Mouse (Mus musculus) mature B cell (primary cell): Measurements from ENCODE around the gene Hsd17b1.

ENCODE experiments used
- in situ Hi-C: fragments of 300-500 bp; cut with MboI; formaldehyde crosslinking; loops from 2 replicates; pipeline ENCODE4 v1.14.3; 2019

Hsd17b1 gene

DNA sequence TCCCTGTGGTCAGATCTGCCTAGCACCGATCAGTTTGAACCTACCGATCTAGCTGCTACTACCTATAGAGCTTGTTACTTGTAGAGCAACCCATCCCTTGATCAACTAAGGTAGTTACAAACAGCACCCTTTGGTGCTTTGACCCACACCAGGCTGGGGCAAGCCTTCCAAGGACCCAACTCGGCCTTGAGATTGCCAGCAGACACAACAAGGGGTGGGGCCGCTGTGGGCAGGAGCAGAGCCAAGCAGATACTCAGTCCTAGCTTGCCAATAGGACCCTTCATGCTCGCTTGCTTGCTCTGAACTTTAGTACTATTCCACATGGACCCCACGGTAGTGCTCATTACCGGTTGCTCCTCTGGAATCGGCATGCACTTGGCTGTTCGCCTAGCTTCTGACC, at the start of gene Hsd17b1:
Gene Hsd17b1, plus strand, starts transcription at position 291 of the 400 bp plus-strand sequence.
- in situ Hi-C loops, result no loop called here

DNA sequence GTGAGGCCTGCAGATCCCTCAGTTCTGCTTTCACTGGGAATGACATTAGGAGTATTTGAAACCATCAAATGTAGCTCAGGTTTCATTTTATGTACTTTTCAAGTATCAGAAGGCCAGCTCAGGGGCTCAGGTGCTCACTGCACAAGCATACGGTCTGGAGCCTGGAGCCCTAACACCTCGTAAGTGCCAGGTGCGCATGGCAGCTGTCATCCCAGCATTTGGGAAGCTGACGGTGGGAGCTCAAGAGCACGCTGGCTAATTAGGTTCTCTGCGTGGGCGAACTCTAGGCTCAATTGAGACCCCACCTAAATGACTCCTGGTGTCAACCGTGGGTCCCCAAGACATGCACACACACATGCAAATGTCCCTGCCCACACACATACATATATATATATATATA, 48.9 kb upstream of the Hsd17b1 start:
- in situ Hi-C loops, result no loop called here

DNA sequence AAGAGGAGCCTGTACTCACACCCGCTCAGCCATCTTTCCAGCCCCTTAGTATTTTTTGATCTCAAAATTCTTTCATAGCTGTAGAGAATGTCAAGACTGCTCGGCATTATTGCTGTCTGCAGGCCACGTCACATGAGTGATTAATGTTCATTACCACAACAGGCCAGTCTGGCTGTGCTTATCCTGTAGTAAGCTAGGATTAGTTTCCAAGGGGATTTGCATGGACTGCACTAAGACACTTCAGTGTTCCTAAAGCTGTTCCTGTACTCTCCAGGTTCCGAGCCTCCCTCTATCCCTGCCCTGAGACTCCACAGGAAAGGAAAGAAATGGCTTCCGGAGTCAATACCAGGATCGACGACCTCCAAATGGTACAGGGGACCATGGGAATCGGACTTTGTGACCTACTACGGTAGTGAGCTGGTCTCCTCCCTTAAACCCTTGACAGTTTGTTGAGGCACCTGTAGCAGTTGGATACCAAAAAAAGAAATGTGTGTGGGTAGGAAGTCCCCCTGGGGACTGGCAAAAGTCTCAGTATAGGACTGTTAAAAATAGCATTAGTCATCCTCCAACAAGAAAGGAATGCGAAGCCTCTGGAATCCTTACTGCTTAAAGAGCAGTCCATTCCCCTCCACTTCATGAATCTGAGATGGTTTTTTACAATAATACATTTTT, 47.9 kb upstream of the Hsd17b1 start:
- in situ Hi-C loops, result no loop called here

DNA sequence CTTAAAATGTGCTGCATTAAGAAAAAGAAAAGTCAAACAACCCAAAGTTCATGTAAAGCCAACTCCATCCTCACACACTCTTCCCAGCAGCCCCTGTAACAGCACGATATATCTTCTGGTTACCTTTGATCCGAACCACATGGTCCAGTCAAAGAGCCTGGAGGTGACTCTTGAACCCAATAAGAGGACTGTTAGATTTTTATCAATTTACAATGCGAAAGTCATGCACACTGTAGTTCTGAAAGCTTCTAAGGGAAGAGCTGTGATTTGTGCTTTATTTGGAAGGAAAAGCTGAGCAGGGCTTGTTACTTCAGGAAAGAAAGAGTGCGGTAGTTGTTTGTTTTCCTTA, 47.4 kb upstream of the Hsd17b1 start:
- in situ Hi-C loops, result no loop called here

DNA sequence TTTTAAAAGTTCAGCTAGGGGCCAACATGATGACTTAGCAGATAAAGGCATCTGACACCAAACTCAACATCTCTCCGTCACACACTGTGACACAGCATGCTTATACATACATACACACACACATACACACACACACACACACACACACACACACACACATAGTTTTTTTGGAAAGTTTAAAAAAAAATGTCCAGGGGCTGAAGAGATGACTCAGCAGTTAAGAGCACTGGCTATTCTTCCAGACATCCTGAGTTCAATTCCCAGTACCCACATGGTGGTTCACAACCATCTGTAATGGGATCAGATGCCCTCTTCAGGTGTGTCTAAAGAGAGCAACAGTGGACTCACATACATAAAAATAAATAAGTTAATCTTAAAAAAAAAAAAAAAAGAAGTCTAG, 46.7 kb upstream of the Hsd17b1 start:
- in situ Hi-C loops, result no loop called here

DNA sequence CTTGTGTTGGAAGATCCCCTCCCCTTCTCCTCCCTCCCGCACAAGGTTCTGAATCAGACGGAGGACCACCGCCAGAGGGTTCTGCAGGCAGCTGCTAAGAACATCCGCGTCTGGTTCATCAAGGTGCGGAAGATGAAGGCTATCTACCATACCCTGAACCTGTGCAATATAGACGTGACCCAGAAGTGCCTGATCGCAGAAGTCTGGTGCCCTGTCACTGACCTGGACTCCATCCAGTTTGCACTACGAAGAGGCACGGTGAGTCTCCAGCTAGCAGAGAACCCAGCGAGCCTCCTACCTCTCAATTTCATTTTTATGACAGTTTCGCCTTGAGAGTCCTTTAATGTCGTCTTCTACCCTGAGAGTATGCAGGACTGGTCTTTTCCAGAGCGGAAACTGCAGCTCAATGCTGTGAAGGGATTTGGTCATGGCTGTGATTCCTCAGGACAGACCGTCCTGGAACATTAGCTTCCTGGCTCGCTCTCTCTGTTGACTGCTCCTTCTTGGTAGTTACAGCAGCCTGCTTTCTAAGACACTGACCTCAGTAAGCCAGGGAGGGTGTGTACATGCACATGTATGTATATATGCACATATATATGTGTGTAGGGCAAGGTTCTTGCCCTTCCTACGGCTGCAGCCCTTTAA, 44.2 kb upstream of the Hsd17b1 start:
- in situ Hi-C loops, result no loop called here

DNA sequence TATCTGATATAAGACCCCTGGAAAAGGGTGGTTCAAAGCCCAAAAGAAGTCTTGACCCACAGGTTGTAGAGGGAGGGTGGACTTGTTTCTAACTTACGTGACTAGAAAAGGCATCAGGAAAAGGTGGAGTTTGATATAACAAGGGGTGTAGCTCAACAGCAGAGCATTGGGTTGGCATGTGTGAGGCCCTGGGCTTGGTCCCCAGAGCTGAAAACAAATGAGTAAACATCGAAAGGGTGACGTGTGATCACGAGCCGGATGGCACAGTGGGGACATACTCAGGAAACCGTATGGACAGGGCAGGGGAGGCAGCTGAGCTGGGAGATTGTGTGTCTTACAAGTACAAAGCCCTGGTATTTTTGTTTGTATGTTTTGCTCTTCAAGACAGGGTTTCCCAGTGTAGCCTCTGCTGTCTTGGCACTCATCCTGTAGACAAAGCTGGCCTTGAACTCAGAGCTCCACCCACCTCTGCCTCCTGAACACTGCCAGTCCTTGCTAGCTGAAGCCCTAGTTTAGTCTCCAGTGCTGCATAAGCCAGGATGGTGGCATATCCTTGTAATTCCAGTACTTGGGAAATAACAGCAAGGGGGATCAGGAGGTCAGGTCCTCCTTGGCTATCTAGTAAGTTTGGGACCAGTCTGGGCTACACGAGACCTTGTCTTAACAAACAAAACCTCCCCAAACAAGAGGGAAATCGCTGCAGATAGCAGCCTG, 43.4 kb upstream of the Hsd17b1 start:
- in situ Hi-C loops, result no loop called here

DNA sequence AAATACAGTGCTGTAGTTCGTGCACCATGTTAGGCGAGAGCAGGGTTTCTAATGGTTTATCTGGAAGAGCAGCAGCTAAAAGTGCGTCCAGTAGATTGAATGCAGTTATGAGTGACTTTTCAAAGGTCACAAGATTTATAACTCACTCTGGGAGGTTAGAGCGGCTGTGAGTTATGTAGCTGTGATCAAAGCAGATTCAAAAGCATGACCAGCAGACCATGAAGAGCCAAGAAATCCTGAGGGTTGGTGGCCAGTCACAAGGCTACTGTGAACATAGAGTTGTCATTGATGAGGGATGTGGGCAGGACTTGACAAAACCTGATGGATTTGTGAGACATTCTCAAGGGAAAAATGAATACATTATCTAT, 42.9 kb upstream of the Hsd17b1 start:
- in situ Hi-C loops, result no loop called here

DNA sequence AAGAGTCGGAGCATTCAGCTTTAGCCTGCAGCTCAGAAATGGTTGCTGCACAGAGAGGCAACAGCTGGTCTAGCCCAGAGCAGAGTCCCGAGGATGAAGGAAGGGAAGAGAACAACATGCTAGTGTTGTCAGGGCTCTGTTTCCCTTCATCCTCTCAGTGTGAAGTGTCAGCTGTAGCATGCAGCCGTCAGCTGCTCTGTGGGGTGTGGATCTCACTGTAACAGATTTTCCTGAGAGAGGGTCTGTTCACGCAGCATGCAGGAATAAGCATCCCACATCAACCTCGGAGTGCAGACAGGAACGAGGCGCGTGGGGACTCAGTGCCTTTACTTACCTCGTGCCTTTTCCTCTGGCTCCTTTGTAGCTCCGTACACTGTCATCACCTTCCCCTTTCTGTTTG, 40.4 kb upstream of the Hsd17b1 start:
- in situ Hi-C loops, result no loop called here

DNA sequence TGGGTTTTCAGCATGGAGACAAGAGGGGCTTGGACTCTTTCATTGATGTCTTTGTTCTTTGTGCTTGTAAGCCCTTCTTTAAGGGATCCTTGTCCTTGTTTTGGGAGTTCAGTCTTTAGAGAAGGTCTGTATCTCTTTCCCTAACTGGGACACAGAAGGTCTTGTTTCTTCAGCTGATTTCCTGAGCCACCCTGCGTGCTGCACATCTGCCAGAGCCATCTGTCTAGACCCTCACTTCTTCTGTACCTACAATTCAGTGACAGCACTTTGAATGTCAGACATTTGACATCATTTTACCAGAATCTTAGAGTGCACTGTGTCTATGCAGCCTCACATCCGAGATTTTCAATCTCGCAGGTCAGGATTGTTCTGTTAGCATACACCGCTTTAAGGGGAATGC, 32.4 kb upstream of the Hsd17b1 start:
- in situ Hi-C loops, result no loop called here

DNA sequence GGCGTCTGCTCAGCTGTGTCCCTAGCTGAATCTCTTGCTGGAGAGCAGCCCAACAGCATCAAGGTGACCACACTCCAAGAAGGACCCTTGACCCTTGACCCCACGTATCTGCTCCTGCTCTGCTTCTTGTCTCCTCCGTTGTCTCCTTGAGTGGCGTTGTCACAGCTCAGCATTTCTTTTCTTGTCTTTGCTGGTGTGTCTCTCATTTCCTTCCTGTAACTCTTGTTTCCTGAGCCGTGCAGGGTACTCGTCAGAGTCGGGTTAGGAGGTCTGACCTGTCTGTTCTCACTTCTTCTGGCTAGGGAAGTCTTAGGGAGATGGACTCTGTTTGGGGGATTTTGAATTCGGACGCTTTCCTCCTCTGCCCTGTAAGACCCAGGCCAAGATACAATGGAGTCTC, 31.8 kb upstream of the Hsd17b1 start:
- in situ Hi-C loops, result no loop called here

DNA sequence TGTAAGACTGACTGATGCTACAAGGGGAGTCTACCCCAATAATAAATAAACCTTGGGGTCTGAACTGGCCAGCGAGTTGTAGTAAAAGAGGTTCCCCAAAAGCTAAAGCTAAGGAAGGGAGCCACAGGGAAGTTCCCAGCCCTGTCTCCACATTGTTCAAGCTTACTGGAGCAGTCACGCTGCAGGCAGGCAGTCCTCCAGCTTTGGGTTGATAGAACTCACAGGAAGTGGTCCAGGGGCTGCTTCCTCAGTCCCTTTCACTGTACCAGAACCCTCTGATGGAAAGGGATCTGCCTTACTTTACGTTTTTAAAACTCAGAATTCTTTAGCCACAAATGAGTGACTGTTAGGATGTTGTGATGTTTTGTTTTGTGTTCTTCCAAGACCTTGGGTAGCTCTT, 30.7 kb upstream of the Hsd17b1 start:
- in situ Hi-C loops, result no loop called here

DNA sequence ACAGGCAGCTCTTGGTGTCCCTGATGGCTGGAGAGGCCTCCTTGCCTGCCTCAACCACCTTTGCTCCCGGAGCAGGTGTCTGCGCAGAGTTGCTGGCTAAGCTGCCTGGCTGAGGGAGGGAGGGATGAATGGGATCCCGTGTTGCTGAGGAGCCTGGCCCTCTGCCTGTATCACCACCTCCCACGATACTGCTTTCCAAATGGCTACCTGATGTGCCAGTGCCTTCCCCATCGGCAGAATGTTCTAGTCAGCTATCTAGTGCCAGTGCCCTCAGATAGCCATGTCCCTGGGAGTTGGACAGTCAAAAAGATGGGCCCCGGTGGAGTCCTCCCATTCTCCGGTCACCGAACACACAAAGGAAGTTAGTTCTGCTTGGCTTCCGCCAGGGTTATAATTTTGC, 27.9 kb upstream of the Hsd17b1 start:
- in situ Hi-C loops, result no loop called here

DNA sequence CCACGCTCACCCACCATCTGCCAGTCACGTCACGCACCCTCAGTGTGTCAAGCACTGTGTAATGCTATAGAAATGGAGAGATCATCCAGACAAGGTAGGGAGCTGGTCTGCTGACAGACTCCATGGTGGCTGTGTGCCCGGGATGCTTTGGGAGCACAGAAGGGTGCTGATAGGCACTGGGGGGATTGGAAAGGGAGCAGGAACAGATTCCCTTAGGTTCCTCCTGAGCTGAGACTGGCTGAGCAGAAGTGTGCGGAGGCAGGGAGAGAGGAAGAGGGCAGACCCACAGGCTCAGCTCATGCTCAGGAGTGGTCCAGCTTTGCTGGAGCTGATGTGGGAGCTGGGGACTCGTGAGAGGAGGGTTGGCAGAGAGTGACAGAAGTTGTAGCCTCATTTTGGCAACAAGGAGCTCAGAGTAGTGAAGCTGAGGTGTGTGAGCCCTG, 27.1 kb upstream of the Hsd17b1 start:
- in situ Hi-C loops, result no loop called here

DNA sequence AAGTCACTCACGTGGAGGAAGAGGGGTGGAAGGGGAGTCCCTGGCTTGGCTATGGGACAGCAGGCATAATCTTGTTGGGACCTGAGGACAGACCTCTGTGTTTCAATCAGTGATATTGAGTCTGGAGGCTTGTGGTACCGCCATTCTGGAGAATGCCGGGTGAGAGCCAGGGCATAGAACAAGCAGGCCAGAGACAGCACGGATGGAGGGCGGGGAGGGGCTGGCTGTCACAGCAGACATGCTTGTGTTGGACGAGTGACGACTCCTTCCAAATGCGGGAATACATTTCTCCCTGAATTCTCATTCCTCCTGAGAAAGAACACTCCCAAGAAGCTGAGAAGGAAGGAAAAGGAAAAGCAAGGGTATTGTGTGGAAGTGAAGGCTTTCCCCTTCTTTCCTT, 26.6 kb upstream of the Hsd17b1 start:
- in situ Hi-C loops, result no loop called here

DNA sequence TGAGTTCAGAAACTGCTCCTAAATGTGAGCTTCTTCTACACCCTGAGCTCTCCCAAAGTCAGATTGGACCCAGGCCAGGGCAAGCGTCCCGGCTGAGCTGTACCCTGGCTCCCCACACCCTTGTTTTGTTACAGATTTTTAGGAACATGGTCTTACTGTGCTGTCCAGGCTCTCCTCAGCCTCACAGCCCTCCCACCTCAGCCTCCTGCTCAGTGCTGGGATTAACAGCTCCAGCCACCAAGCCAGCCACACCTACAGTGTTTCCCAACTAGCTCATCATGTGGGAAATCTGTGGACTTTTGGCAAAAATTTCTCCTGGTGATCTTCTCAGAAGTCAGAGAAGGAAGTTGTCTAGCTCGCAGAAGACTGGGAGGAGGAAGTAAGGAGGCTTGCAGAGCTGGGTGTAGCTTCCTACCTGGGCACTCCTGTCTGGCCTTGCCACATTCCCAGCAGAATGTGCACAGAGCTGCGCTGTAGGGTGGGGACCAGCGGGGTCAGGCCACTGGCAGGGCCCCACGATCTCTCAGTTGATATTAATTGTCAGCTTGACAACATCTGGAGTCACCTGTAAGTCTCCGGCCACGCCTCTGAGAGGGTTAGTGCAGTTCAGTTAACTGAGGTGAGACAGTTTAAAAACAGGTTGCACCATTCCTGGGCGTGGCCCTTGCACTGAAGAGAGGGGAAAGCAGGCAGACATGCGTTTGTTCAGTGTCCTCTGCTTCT, 25.3 kb upstream of the Hsd17b1 start:
- in situ Hi-C loops, result no loop called here

DNA sequence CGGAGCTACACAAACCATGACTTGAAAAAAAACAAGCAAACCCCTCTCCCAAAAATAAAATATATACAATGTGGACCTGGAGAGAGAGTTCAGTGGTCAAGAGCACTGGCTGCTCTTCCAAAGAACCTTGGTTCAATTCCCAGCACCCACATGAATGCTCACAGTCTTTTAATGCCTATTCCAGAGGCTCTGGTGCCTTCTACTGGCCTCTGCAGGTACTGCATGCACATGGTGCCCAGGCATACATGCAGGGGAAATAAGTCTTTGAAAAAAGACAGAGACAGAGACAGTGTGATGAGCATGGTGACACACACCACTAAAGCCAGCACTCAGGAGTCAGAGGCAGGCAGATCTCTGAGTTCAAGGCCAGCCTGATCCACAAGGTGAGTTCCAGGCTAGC, 24.2 kb upstream of the Hsd17b1 start:
- in situ Hi-C loops, result no loop called here

DNA sequence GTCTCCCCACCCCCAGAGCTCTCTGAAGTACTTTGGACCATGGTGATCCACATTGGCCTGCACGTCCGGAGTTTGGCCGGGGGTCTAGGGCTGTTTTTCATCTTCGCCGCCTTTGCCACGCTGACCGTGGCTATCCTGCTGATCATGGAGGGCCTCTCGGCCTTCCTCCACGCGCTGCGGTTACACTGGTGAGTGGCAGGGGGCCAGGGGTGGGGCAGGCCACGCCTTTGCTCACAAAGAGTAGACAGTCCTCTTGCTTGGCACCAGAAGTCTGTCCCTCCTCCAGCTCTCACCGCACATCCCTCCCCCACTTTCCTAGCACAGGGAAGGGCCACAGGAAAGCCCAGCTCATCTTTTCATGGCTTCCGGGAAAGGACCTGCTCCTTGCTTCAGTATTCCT, 22.8 kb upstream of the Hsd17b1 start:
- in situ Hi-C loops, result no loop called here

DNA sequence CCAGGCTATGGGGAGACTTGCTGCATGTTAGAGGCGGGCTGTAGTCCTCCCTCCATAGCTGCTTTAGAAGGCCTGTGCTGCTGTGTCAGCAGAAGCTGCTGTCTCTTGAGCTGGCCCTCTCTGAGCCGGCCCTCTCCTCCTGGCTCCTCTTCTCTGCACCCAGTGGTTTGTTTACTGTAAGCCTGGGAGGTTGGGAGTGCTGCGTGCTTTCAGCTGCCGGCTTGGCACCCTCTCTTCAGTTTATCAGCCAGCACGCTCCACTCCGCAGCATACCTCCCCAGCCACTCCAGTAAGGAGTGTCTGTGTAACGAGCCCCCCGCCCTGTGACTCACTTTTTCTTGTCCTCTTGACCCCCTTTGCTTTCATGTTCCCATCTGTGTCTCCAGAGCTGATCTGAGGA, 21.3 kb upstream of the Hsd17b1 start:
- in situ Hi-C loops, result no loop called here

DNA sequence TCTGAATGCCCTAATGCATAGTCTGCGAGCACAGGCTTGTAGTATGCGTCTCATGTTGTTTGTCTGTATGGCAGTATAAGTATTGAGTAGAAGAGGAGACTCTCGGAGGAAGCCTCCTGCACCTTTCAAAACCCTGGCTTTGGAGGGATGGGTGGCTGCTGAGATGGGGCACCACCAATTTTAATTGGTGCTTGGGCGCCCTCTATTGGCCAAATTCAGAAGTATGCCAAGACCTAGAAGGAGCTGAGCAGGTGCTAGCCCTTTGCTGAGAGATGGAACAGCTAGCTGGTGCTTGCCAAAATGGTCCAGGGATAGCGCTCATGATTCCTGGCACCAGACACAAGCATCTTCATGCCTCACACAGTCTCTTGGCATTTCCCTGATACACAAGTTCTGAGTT, 20.4 kb upstream of the Hsd17b1 start:
- in situ Hi-C loops, result no loop called here

DNA sequence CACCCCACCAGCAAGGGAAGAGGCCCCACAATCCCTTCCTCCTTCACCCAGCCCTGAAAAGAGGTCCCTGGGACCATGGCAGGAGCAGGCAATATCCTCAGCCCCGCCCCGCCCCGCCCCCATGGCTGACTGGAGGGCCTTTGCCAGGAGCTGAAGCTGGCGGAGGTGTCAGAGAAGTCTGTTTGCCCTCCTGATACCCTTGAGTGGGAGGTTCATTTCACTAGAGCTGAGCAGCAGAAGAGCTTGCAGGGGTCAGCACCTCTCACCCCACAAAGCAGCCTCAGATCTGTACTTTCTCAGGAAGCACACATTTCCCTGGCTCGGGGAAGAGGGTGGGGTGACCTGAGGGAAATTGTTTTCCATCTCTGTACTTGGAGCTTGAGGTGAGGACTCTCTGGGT, 19.5 kb upstream of the Hsd17b1 start:
- in situ Hi-C loops, result no loop called here

DNA sequence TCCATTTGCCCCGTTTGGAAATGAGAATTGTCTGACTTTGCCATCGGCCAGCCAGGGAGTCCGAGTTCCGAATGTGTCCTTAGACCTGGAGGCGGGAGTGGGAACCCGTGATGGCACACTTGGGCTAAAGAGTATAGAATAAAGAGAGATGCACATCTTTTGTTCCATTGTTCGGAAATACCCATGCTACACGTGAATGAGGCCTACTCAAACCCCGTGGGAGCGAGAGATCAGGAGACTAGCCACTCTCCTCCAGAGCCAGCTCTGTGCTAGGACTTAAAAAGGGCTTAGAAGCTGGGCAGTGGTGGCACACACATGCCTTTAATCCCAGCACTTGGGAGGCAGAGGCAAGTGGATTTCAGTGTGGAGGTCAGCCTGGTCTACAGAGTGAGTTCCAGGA, 18.7 kb upstream of the Hsd17b1 start:
- in situ Hi-C loops, result no loop called here

DNA sequence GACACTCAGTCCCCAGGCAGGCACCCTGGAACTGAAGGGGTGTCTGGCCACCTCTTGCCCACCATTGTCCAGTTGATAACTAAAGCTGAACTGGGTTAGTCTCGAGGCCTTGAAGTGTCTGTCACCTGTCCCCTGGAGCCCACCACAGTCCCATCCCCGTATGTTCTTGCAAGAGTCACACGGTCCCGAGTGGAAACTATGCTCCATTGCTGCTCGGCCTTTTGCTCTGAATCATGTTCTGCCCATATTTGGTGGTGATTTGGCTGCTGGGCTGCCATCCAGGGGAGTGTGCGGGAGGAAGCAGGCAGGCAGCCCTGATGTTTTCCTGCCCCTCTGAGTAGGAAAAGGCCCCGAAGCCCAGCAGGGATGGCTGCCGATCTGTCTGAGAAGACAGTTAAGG, 18.1 kb upstream of the Hsd17b1 start:
- in situ Hi-C loops, result no loop called here
